Mouse (Mus musculus) lung, adult 2 months (tissue): Measurements from ENCODE around the gene Dph3.

Experiments used
- CTCF ChIP-seq: fragments of 200-500 bp; IDR thresholded peaks from 2 replicates; pipeline ENCODE4 v1.5.1; 2011; ENCODE audit warnings: mild to moderate bottlenecking, low read length, control low read depth; ENCODE audit not compliant: insufficient read depth
- POLR2A ChIP-seq: fragments of 200-500 bp; IDR thresholded peaks from 2 replicates; pipeline ENCODE4 v1.6.1; 2011; ENCODE audit warnings: low read depth, mild to moderate bottlenecking, control low read depth, low read length, borderline replicate concordance; ENCODE audit errors: extremely low read depth

DNA sequence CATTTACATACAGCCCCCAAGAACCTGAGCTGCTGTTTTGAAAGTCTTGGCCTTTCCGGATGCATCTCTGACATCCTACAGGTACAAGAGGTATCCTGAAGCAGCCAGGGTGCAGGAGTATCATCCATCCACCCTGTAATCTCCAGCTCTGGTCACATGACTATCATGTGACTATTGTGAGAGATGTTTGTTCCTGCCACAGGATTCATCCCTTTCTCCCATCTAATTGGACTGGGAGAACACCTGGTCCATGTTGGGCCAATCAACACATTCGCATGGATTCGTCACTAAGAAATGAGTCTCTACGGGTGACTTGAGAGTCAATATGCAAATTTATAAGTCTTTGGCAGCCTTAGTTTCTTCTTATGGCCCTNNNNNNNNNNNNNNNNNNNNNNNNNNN is 24.1 kb downstream of the Dph3 start:
- TF ChIP-seq POLR2A: no peak
- TF ChIP-seq CTCF: no peak
